Mouse (Mus musculus): ENCODE measurements around the gene Tor4a. TPM values are rescaled to one million over a fixed set of nuclear protein-coding genes. Genes with fewer than 3 reads are reported as not detected.
A peak's percentile ranks its signal among the peaks of the same experiment; 100 is the strongest.

Tor4a gene
- total RNA-seq, 1 experiment, result 11.1 TPM

DNA sequence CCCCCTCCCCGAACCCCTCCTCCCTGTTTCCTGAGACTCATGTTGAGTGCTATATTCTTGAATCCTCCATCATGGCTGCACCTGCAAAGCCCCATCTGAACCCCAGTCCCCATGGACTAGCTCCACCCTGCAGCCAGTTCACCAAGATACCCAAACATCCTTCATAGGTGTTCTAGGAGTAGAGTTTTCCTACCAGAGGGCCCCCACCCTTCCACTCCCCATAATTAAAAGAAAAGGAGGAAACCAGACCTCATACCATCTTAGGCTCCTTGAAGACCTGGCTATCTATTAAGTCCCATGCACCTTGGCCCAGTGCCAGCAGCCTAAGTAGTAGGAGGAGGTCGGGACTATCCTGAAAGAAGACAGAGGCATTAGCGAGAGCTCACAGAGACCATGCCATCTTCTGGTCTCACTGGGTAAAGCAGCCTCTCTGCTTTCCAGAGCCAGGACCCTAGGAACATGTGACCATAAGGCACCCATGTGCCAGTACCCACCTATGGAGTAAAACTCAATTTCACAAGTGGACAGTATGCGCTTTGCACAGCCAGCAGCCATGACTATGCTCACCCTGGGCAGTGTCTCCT, 7.0 kb upstream of the Tor4a start:
- H3K9me3 ChIP-seq (ENCODE audit: control insufficient read depth, insufficient read depth, low read depth, low read length), result no peaks in the 10 kb centered on the region
- no peak overlapping the region for H3K27ac ChIP-seq (ENCODE audit: insufficient read depth, low read depth, low read length, poor library complexity, severe bottlenecking)
- no peak for TF ChIP-seq CHD2 (IDR thresholded peaks at IDR 0.05; ENCODE audit: low read depth, low read length)
- TF ChIP-seq MAFK (IDR thresholded peaks at IDR 0.05; ENCODE audit: insufficient read depth, low read depth, low read length), result no peak
- TF ChIP-seq ZNF384 (IDR thresholded peaks at IDR 0.05; ENCODE audit: low read depth, low read length), result no peak
- no peak for TF ChIP-seq ZC3H11A (IDR thresholded peaks at IDR 0.05; ENCODE audit: borderline replicate concordance, low read depth, low read length)
- no peak overlapping the region for H3K9ac ChIP-seq (ENCODE audit: insufficient read depth, low read depth, low read length, poor library complexity, severe bottlenecking)
- H3K4me3 ChIP-seq (ENCODE audit: insufficient read depth in 1 of 2, low read depth in 1 of 2, low read length in 2 of 2, poor library complexity in 1 of 2, severe bottlenecking in 1 of 2), result no peak overlapping the region
- H3K36me3 ChIP-seq (ENCODE audit: control insufficient read depth, insufficient read depth, low read length, poor library complexity, severe bottlenecking), result peaks cover 54% of the 10 kb centered on the region
- DNase-seq (ENCODE audit: low read depth, low spot score), result no peak
- H3K4me1 ChIP-seq (ENCODE audit: control insufficient read depth in 2 of 2, insufficient read depth in 2 of 2, low read length in 2 of 2, poor library complexity in 1 of 2), result no peaks in the 10 kb centered on the region
- in situ Hi-C loops (cut with MboI; ENCODE audit: low sequenced_read_pairs in 2 of 2, unreplicated experiment in 2 of 2), result no loop called here

DNA sequence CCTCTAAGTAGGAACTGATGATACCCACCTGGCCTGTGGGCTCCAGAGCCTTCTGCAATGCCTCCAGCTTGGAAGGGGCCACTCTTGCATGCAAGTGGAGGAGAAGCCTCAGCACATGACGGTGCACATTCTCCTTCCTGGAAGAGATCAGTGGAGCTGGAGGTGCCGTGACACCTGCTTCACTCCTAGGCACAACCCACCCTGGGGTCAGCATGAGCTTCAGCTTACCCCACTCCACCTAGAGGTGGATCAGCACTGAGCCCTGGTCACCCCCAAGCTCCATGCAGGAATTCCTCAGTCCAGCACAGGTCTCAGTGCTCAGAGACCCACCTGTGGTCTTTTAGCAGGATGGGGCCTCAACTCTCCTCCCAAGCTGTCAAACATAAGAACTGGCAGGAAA, 3.9 kb upstream of the Tor4a start:
- H3K36me3 ChIP-seq (ENCODE audit: control insufficient read depth, insufficient read depth, low read length, poor library complexity, severe bottlenecking), result peaks cover 46% of the 10 kb centered on the region
- H3K4me3 ChIP-seq (ENCODE audit: insufficient read depth in 1 of 2, low read depth in 1 of 2, low read length in 2 of 2, poor library complexity in 1 of 2, severe bottlenecking in 1 of 2), result no peak overlapping the region

DNA sequence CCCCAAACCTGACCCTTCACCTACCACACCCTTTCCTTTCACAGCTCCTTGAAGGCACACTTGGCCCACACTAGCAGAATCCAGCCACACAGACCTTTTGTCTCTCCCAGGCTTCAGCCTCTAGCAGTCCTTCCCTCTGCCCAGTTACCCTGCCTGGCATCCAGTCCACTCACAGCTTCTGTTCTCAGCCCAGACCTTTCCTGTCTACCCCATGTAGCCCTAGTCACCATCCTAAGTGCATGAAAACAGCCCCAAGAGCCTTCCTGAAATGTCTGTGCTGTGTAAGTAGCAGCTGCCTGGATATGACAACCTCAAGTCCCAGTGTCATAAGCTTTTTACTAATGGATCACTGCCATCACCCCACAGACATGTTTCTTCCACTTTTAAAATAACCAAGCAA, 1.3 kb upstream of the Tor4a start:
- peaks cover under 1 to 22% of the 10 kb centered on the region in 2 experiments; a peak in 2 of 4 replicates for H3K4me1 ChIP-seq (ENCODE audit: control insufficient read depth in 2 of 2, insufficient read depth in 2 of 2, low read length in 2 of 2, poor library complexity in 1 of 2)
- H3K9ac ChIP-seq (ENCODE audit: insufficient read depth, low read depth, low read length, poor library complexity, severe bottlenecking), result no peak overlapping the region
- H3K36me3 ChIP-seq (ENCODE audit: control insufficient read depth, insufficient read depth, low read length, poor library complexity, severe bottlenecking), result peaks cover 24% of the 10 kb centered on the region
- TF ChIP-seq ZNF384 (IDR thresholded peaks at IDR 0.05; ENCODE audit: low read depth, low read length) (no peak), HCFC1 (IDR thresholded peaks at IDR 0.05; ENCODE audit: borderline replicate concordance, insufficient read depth, low read length) (no peak), CHD2 (IDR thresholded peaks at IDR 0.05; ENCODE audit: low read depth, low read length) (no peak), MAFK (IDR thresholded peaks at IDR 0.05; ENCODE audit: insufficient read depth, low read depth, low read length) (no peak), ZC3H11A (IDR thresholded peaks at IDR 0.05; ENCODE audit: borderline replicate concordance, low read depth, low read length) (no peak)
- no peak overlapping the region for H3K4me3 ChIP-seq (ENCODE audit: insufficient read depth in 1 of 2, low read depth in 1 of 2, low read length in 2 of 2, poor library complexity in 1 of 2, severe bottlenecking in 1 of 2)
- no peak overlapping the region for H3K27ac ChIP-seq (ENCODE audit: insufficient read depth, low read depth, low read length, poor library complexity, severe bottlenecking)
- no peaks in the 10 kb centered on the region for H3K9me3 ChIP-seq (ENCODE audit: control insufficient read depth, insufficient read depth, low read depth, low read length)
- DNase-seq (ENCODE audit: low read depth, low spot score), result no peak
- in situ Hi-C loops (cut with MboI; ENCODE audit: low sequenced_read_pairs in 2 of 2, unreplicated experiment in 2 of 2), result no loop called here

More for the DNA sequence above, 3.9 kb upstream of the Tor4a start:
- in situ Hi-C loops (cut with MboI; ENCODE audit: low sequenced_read_pairs in 2 of 2, unreplicated experiment in 2 of 2), result no loop called here
- Histone ChIP-seq H3K4me1 (ENCODE audit: control insufficient read depth in 2 of 2, insufficient read depth in 2 of 2, low read length in 2 of 2, poor library complexity in 1 of 2) (peaks cover 0 to 7% of the 10 kb centered on the region in 2 experiments; a peak in 1 of 4 replicates), H3K9me3 (ENCODE audit: control insufficient read depth, insufficient read depth, low read depth, low read length) (no peaks in the 10 kb centered on the region), H3K27ac (ENCODE audit: insufficient read depth, low read depth, low read length, poor library complexity, severe bottlenecking) (no peak overlapping the region), H3K9ac (ENCODE audit: insufficient read depth, low read depth, low read length, poor library complexity, severe bottlenecking) (no peak overlapping the region)
- no peak for TF ChIP-seq CHD2 (IDR thresholded peaks at IDR 0.05; ENCODE audit: low read depth, low read length)
- no peak for TF ChIP-seq ZNF384 (IDR thresholded peaks at IDR 0.05; ENCODE audit: low read depth, low read length)
- TF ChIP-seq MAFK (IDR thresholded peaks at IDR 0.05; ENCODE audit: insufficient read depth, low read depth, low read length), result no peak
- DNase-seq (ENCODE audit: low read depth, low spot score), result no peak

DNA sequence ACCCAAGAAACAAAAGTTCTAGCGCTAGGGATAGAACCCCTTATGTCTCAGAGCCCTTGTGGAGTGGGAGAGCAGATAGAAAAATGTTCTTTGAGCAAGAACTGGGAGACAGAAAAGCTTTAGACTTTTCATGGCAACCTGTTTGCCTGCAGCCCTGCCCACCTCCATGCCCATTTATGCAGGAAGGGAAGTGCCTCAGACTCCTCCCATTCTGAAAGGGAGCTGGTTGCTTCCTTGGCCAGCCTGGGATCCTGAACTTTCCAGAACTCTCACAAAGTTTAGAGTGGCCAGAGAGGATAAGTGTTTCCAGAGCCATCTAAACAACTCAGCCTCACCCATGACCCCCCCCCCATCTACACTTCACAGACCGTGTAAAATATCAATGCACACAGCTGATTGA, 505 bp upstream of the Tor4a start:
- Histone ChIP-seq H3K4me1 (ENCODE audit: control insufficient read depth in 2 of 2, insufficient read depth in 2 of 2, low read length in 2 of 2, poor library complexity in 1 of 2) (peaks cover 2 to 22% of the 10 kb centered on the region in 2 experiments; a peak in 2 of 4 replicates), H3K9me3 (ENCODE audit: control insufficient read depth, insufficient read depth, low read depth, low read length) (no peaks in the 10 kb centered on the region), H3K9ac (ENCODE audit: insufficient read depth, low read depth, low read length, poor library complexity, severe bottlenecking) (no peak overlapping the region), H3K4me3 (ENCODE audit: insufficient read depth in 1 of 2, low read depth in 1 of 2, low read length in 2 of 2, poor library complexity in 1 of 2, severe bottlenecking in 1 of 2) (peak overlapping the region in 1 of 2 experiments; percentile 66; a peak in 1 of 4 replicates), H3K27ac (ENCODE audit: insufficient read depth, low read depth, low read length, poor library complexity, severe bottlenecking) (no peak overlapping the region), H3K36me3 (ENCODE audit: control insufficient read depth, insufficient read depth, low read length, poor library complexity, severe bottlenecking) (peaks cover 20% of the 10 kb centered on the region)
- in situ Hi-C loops (cut with MboI; ENCODE audit: low sequenced_read_pairs in 2 of 2, unreplicated experiment in 2 of 2), result no loop called here
- no peak for TF ChIP-seq ZNF384 (IDR thresholded peaks at IDR 0.05; ENCODE audit: low read depth, low read length)
- TF ChIP-seq HCFC1 (IDR thresholded peaks at IDR 0.05; ENCODE audit: borderline replicate concordance, insufficient read depth, low read length), result no peak
- no peak for TF ChIP-seq CHD2 (IDR thresholded peaks at IDR 0.05; ENCODE audit: low read depth, low read length)
- TF ChIP-seq ZC3H11A (IDR thresholded peaks at IDR 0.05; ENCODE audit: borderline replicate concordance, low read depth, low read length), result no peak
- no peak for TF ChIP-seq MAFK (IDR thresholded peaks at IDR 0.05; ENCODE audit: insufficient read depth, low read depth, low read length)
- no peak for DNase-seq (ENCODE audit: low read depth, low spot score)

Data from ES-E14 (cell line).